Mouse (Mus musculus) lung, adult 2 months (tissue): ENCODE results near the gene Ptk6.

Experiments used
- CTCF ChIP-seq: fragments of 200-500 bp; IDR thresholded peaks from 2 replicates; pipeline ENCODE4 v1.5.1; 2011; ENCODE audit warnings: mild to moderate bottlenecking, low read length, control low read depth; ENCODE audit not compliant: insufficient read depth
- POLR2A ChIP-seq: fragments of 200-500 bp; IDR thresholded peaks from 2 replicates; pipeline ENCODE4 v1.6.1; 2011; ENCODE audit warnings: low read depth, mild to moderate bottlenecking, control low read depth, low read length, borderline replicate concordance; ENCODE audit errors: extremely low read depth

- no peak for TF ChIP-seq POLR2A
- TF ChIP-seq CTCF, result no peak
Observed at GRCm38 (mm10) chr2:181152701-181153100, 49.9 kb downstream of the Ptk6 start.
